Mouse (Mus musculus) heart, embryonic 14.5 days (tissue): ENCODE data around the gene Prkab1. TPM values are rescaled to one million over a fixed set of nuclear protein-coding genes. Genes with fewer than 3 reads are reported as not detected.

Experiments
- polyA plus RNA-seq: library from polyadenylated mRNA; unstranded; fragments of >200 nt; fragmentation: Nextera tagmentation; extraction: Ambion mirVana; gene quantifications from 2 replicates; pipeline ENCODE4 v1.2.1, GENCODE M21; 2014

The Prkab1 gene
- polyA plus RNA-seq, 1 experiment from 2014 or later: 38.0 TPM

Other genes starting within 250 kb of the Prkab1 start
- 15.9 and 16.7 TPM in 2 replicates for gene Cit, start 179.2 kb downstream of the Prkab1 start, polyA plus RNA-seq
- gene Tmem233, start 58.7 kb upstream of the Prkab1 start, polyA plus RNA-seq: not detected in 2 replicates